Mouse (Mus musculus) mesoderm, embryonic 11.5 days (tissue): ENCODE results near the gene Otogl.
A peak's percentile ranks its signal among the peaks of the same experiment; 100 is the strongest.

Experiments used
- DNase-seq: peaks from one replicate; pipeline ENCODE4 v3.0.0-alpha.2; 2012; ENCODE audit warnings: low read depth, low spot score

Gene Otogl

GRCm38 (mm10) chr10:107906453-107906852, 5.5 kb downstream of the Otogl start:
- DNase-seq: no peak

GRCm38 (mm10) chr10:107905274-107906034, 6.5 kb downstream of the Otogl start:
- no peak for DNase-seq

- no peak for DNase-seq
These were observed 10.0 kb downstream of the Otogl start for GRCm38 (mm10) chr10:107901958-107902357.

- DNase-seq: peak; percentile 8
These were observed 10.6 kb downstream of the Otogl start for GRCm38 (mm10) chr10:107901204-107901879.

- DNase-seq: no peak
These were observed 12.0 kb downstream of the Otogl start for GRCm38 (mm10) chr10:107899946-107900345.

GRCm38 (mm10) chr10:107896158-107896557, 15.8 kb downstream of the Otogl start:
- no peak for DNase-seq

GRCm38 (mm10) chr10:107894663-107895581, 17.0 kb downstream of the Otogl start:
- DNase-seq: no peak

- DNase-seq: no peak
These were observed 21.5 kb downstream of the Otogl start for GRCm38 (mm10) chr10:107890400-107890799.

- DNase-seq: no peak
These were observed 39.4 kb downstream of the Otogl start for GRCm38 (mm10) chr10:107872542-107872941.

- no peak for DNase-seq
These were observed 39.8 kb downstream of the Otogl start for GRCm38 (mm10) chr10:107872109-107872508.

- no peak for DNase-seq
These were observed 41.4 kb downstream of the Otogl start for GRCm38 (mm10) chr10:107870540-107870939.

GRCm38 (mm10) chr10:107868904-107869303, 43.0 kb downstream of the Otogl start:
- DNase-seq: no peak

GRCm38 (mm10) chr10:107867414-107867813, 44.5 kb downstream of the Otogl start:
- DNase-seq: no peak

GRCm38 (mm10) chr10:107860235-107860917, 51.6 kb downstream of the Otogl start:
- no peak for DNase-seq

- DNase-seq: no peak
These were observed 52.7 kb downstream of the Otogl start for GRCm38 (mm10) chr10:107859220-107859619.

- peak; percentile 41 for DNase-seq
These were observed 53.2 kb downstream of the Otogl start for GRCm38 (mm10) chr10:107858684-107859083.

- no peak for DNase-seq
These were observed 67.0 kb downstream of the Otogl start for GRCm38 (mm10) chr10:107844906-107845305.

- no peak for DNase-seq
These were observed 77.3 kb downstream of the Otogl start for GRCm38 (mm10) chr10:107834452-107835239.

- DNase-seq: no peak
These were observed 82.8 kb downstream of the Otogl start for GRCm38 (mm10) chr10:107829151-107829550.

GRCm38 (mm10) chr10:107813814-107814483, 98.0 kb downstream of the Otogl start:
- no peak for DNase-seq
